Mouse (Mus musculus) hindbrain, embryonic 11.5 days (tissue): Measurements from ENCODE around the gene Wdfy1. TPM values are rescaled to one million over a fixed set of nuclear protein-coding genes. Genes with fewer than 3 reads are reported as not detected.

Experiments
- ATAC-seq: fragments of 200-750 bp; cut with Nextera tagmentation; 2 replicates; pipeline ENCODE4 v1.8.0; 2017; ENCODE audit warnings: mild to moderate bottlenecking, moderate TSS enrichment, moderate library complexity; ENCODE audit not compliant: low FRiP score
- DNase-seq: peaks from one replicate; pipeline ENCODE4 v3.0.0-alpha.2; 2015; ENCODE audit warnings: low spot score
- H3K27ac ChIP-seq: fragments of 300-500 bp; sonication (generic); 2 replicates; pipeline ENCODE4 v1.5.1; 2014; ENCODE audit warnings: mild to moderate bottlenecking, low read depth, low read length
- H3K27me3 ChIP-seq: fragments of 300-500 bp; sonication (generic); 2 replicates; pipeline ENCODE4 v1.6.1; 2014; ENCODE audit warnings: mild to moderate bottlenecking, low read length, moderate library complexity, mixed read lengths; ENCODE audit not compliant: control insufficient read depth, insufficient read depth
- H3K36me3 ChIP-seq: fragments of 300-500 bp; sonication (generic); 2 replicates; pipeline ENCODE4 v1.6.1; 2014; ENCODE audit warnings: mild to moderate bottlenecking, low read length, moderate library complexity, mixed read lengths; ENCODE audit not compliant: control insufficient read depth, insufficient read depth
- H3K4me1 ChIP-seq: fragments of 300-500 bp; sonication (generic); replicated peaks from 2 replicates; pipeline ENCODE4 v1.6.1; 2014; ENCODE audit warnings: low read length, mixed read lengths; ENCODE audit not compliant: control insufficient read depth, insufficient read depth
- H3K4me2 ChIP-seq: fragments of 300-500 bp; sonication (generic); replicated peaks from 2 replicates; pipeline ENCODE4 v1.6.1; 2014; ENCODE audit warnings: mild to moderate bottlenecking, low read depth, low read length
- H3K4me3 ChIP-seq: fragments of 300-500 bp; sonication (generic); 2 replicates; pipeline ENCODE4 v1.5.1; 2014; ENCODE audit warnings: low read depth, low read length
- H3K9ac ChIP-seq: fragments of 300-500 bp; sonication (generic); 2 replicates; pipeline ENCODE4 v1.6.1; 2014; ENCODE audit warnings: low read depth, low read length
- H3K9me3 ChIP-seq: fragments of 300-500 bp; sonication (generic); 2 replicates; pipeline ENCODE4 v1.6.1; 2016; ENCODE audit warnings: low read length; ENCODE audit not compliant: control insufficient read depth
- WGBS: fragments of 180-500 bp; shearing (Covaris S2); extraction: QIAGEN DNeasy Blood & Tissue Kit; methylation state at CpG from one replicate; pipeline ENCODE4 v1.1.7; 2014; 5-methylcytosine and 5-hydroxymethylcytosine counted together
- polyA plus RNA-seq: library from polyadenylated mRNA; unstranded; fragments of >200 nt; fragmentation: Nextera tagmentation; extraction: Ambion mirVana; gene quantifications from 2 replicates; pipeline ENCODE4 v1.2.1, GENCODE M21; 2014

Wdfy1 gene
- polyA plus RNA-seq: 52.1 and 52.6 TPM in 2 replicates

DNA sequence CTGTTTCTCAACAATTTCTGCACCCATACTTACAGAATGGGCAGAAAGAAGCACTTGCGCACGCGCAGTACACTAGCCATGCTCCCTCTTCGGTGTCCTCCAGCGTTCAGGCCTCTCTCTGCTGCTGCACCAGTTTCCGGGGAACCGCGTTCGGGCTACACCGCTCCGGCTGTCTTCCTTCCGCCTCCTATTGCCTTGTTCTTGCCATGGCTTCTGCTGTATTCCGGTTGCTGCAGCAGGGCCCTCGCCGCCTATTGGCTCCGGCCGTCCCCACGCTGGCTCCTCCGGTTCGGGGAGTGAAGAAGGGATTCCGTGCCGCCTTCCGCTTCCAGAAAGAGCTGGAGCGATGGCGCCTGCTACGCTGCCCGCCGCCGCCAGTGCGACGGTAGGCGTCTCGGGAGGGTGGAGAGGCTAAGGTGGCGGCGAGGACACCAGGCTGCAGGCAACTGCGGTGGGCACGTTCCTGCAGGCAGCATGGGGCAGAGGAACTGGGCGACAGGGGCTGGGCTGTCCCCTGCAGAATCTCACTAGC, at the start of gene Wdfy1, which contains the start of gene Mrpl44:
TSS of gene Wdfy1 (minus strand) at position 217 of the 532 bp plus-strand sequence.
TSS of gene Mrpl44 (plus strand) at position 92 of the 532 bp plus-strand sequence.
- WGBS: 0% methylated on average over 38 of the region's 38 CpGs
- H3K9me3 ChIP-seq: no peaks in the 10 kb centered on the region
- ATAC-seq: peak; percentile 100

GRCm38 (mm10) chr1:79823951-79824633, 48.1 kb upstream of the Wdfy1 start:
- Histone ChIP-seq H3K36me3 (no peaks in the 10 kb centered on the region), H3K4me3 (no peak overlapping the region), H3K4me2 (no peak overlapping the region), H3K9ac (no peak overlapping the region), H3K27ac (no peak overlapping the region), H3K4me1 (no peaks in the 10 kb centered on the region), H3K9me3 (no peaks in the 10 kb centered on the region), H3K27me3 (no peaks in the 10 kb centered on the region)
- 83% methylated on average over 14 of the region's 14 CpGs for WGBS
- ATAC-seq (no peak), DNase-seq (no peak)

More for the DNA sequence above, at the start of gene Wdfy1, which contains the start of gene Mrpl44:
- DNase-seq: peak; percentile 99
- peak within 1 kb of the TSS; percentile 85 for H3K27ac ChIP-seq
- H3K4me3 ChIP-seq: peak within 1 kb of the TSS; percentile 75
- H3K4me2 ChIP-seq: peak within 1 kb of the TSS; percentile 44
- no peaks in the 10 kb centered on the region for H3K27me3 ChIP-seq
- H3K36me3 ChIP-seq: peaks cover 4% of the 10 kb centered on the region; the same call in 1 of the 2 replicates
- no peaks in the 10 kb centered on the region for H3K4me1 ChIP-seq
- peak within 1 kb of the TSS; percentile 90 for H3K9ac ChIP-seq

DNA sequence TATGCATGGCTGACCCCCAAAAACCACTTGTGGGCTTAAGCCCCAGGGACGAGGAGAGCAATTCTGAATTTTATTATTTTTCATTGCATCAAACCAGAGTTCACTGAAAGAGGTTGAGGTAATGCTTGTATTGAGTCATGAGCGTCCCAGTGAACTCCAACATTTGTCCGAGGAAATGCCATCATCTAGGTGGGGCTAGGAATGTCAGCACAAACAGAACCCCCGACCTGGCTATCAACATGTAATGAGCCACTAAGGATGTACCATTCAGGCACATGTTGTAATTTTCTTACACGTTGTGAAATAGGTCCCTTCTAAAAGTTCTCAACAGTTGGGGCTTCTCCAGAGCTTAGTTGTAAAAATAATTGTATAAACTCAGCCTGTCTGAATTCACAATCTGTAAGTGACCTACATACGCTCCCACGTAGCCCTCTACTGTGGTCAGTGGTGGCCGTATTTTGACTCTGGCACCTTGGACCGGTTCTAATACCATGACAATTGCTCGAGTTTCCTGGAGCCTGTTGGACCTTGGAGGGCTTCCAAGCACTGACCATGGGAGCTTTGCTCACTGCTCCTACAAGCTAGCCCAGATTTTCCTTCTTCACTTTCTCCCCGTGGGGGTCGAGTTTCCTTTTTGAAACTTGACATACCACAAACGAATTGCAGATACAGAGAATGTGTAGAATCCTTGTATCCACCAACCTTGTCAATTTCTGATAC, 47.0 kb upstream of the Wdfy1 start:
- H3K9me3 ChIP-seq: no peaks in the 10 kb centered on the region
- no peak overlapping the region for H3K9ac ChIP-seq
- no peaks in the 10 kb centered on the region for H3K4me1 ChIP-seq
- H3K4me2 ChIP-seq: no peak overlapping the region
- WGBS: 80% methylated on average over 13 of the region's 13 CpGs
- no peak overlapping the region for H3K27ac ChIP-seq
- H3K4me3 ChIP-seq: no peak overlapping the region
- ATAC-seq: no peak
- no peaks in the 10 kb centered on the region for H3K36me3 ChIP-seq
- DNase-seq: no peak
- H3K27me3 ChIP-seq: no peaks in the 10 kb centered on the region

DNA sequence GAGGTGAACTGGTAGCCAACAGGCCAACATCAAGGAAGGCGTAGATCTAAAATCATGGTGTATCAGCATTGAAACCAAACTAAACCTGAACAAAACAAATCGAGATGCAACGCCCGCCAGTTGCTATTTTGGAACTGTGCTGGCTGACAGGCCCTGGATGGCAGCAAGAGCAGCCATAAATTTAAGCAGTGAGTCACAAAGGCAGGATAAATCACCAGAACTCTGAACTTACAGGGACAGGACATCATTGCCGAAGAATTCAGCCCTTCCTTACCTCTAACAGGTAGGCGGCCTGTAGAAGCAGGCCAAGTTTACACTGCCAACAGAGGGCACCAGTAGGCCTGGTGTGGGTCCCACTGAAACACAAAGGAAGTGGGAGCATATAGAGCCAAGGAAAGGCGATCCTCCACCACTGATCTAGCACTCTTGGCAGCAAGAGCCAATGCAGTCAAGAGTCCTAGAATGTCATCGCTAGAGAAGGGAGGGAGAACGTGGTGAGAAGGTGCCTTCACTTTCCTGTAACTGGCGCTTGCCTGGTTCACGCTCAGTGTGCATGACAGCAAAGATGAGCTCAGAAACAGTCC, 43.4 kb upstream of the Wdfy1 start:
- Histone ChIP-seq H3K4me3 (no peak overlapping the region), H3K4me2 (no peak overlapping the region), H3K9ac (no peak overlapping the region), H3K27ac (no peak overlapping the region), H3K4me1 (no peaks in the 10 kb centered on the region), H3K27me3 (no peaks in the 10 kb centered on the region), H3K36me3 (no peaks in the 10 kb centered on the region), H3K9me3 (no peaks in the 10 kb centered on the region)
- no peak for ATAC-seq
- WGBS: 94% methylated on average over 11 of the region's 11 CpGs
- DNase-seq: no peak

- DNase-seq (no peak), ATAC-seq (no peak)
- no peak overlapping the region for H3K4me2 ChIP-seq
- no peaks in the 10 kb centered on the region for H3K9me3 ChIP-seq
- 90% methylated on average over 3 of the region's 3 CpGs for WGBS
- no peak overlapping the region for H3K9ac ChIP-seq
- H3K27me3 ChIP-seq: no peaks in the 10 kb centered on the region
- no peaks in the 10 kb centered on the region for H3K36me3 ChIP-seq
- H3K4me1 ChIP-seq: no peaks in the 10 kb centered on the region
- no peak overlapping the region for H3K4me3 ChIP-seq
- no peak overlapping the region for H3K27ac ChIP-seq
Measured at GRCm38 (mm10) chr1:79815446-79815845, 39.5 kb upstream of the Wdfy1 start.

- no peak overlapping the region for H3K4me2 ChIP-seq
- no peak for DNase-seq
- ATAC-seq: no peak
- no peaks in the 10 kb centered on the region for H3K27me3 ChIP-seq
- no peaks in the 10 kb centered on the region for H3K4me1 ChIP-seq
- H3K36me3 ChIP-seq: no peaks in the 10 kb centered on the region
- H3K9me3 ChIP-seq: no peaks in the 10 kb centered on the region
- H3K27ac ChIP-seq: no peak overlapping the region
- H3K4me3 ChIP-seq: no peak overlapping the region
- WGBS: 90% methylated on average over 3 of the region's 3 CpGs
- no peak overlapping the region for H3K9ac ChIP-seq
Measured at GRCm38 (mm10) chr1:79809447-79809846, 33.5 kb upstream of the Wdfy1 start.

GRCm38 (mm10) chr1:79806865-79807264, 30.9 kb upstream of the Wdfy1 start:
- Histone ChIP-seq H3K9me3 (no peaks in the 10 kb centered on the region), H3K36me3 (no peaks in the 10 kb centered on the region), H3K4me1 (no peaks in the 10 kb centered on the region), H3K4me2 (no peak overlapping the region), H3K27me3 (no peaks in the 10 kb centered on the region), H3K27ac (no peak overlapping the region), H3K4me3 (no peak overlapping the region), H3K9ac (no peak overlapping the region)
- no peak for DNase-seq
- WGBS: 90% methylated on average over 5 of the region's 5 CpGs
- no peak for ATAC-seq

DNA sequence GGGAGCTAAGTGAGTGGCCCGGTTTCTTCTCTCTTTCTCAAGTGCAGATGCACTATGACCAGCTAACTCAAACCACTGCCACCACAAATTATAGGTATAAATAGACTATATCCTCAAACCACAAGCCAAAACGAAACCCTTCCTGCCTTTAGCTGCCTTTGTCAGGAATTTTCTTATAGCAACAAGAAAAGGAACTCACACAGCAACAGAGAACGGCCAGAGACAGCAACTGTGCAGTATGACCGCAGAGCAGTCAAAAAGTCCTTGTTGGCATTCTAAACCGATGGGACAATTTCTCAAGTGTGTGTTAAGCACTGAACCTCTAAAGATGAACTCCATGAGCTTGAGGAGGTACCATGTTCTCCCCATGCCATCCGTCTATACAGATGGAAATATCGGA, 27.7 kb upstream of the Wdfy1 start:
- WGBS: 86% methylated on average over 7 of the region's 7 CpGs
- Histone ChIP-seq H3K36me3 (no peaks in the 10 kb centered on the region), H3K27ac (0 out of 2 replicates have a peak overlapping the region, but pooled peaks have one; percentile 36), H3K27me3 (no peaks in the 10 kb centered on the region), H3K4me1 (no peaks in the 10 kb centered on the region), H3K4me2 (no peak overlapping the region), H3K9ac (no peak overlapping the region), H3K4me3 (no peak overlapping the region), H3K9me3 (no peaks in the 10 kb centered on the region)
- DNase-seq (no peak), ATAC-seq (no peak)
